Mouse (Mus musculus) hindbrain, embryonic 15.5 days (tissue): ENCODE measurements around the gene Tk2. TPM values are rescaled to one million over a fixed set of nuclear protein-coding genes. Genes with fewer than 3 reads are reported as not detected.

Source experiments
- ATAC-seq: fragments of 200-750 bp; cut with Nextera tagmentation; 2 replicates; pipeline ENCODE4 v1.8.0; 2017; ENCODE audit warnings: low read depth, moderate number of reproducible peaks, moderate TSS enrichment; ENCODE audit not compliant: low FRiP score
- H3K27ac ChIP-seq: fragments of 300-500 bp; sonication (generic); replicated peaks from 2 replicates; pipeline ENCODE4 v1.5.1; 2015; ENCODE audit warnings: mild to moderate bottlenecking, inconsistent platforms
- H3K27me3 ChIP-seq: fragments of 300-500 bp; sonication (generic); 2 replicates; pipeline ENCODE4 v1.6.1; 2015; ENCODE audit warnings: control low read depth, inconsistent platforms
- H3K36me3 ChIP-seq: fragments of 300-500 bp; sonication (generic); 2 replicates; pipeline ENCODE4 v1.6.1; 2015; ENCODE audit warnings: control low read depth, inconsistent platforms
- H3K4me1 ChIP-seq: fragments of 300-500 bp; sonication (generic); replicated peaks from 2 replicates; pipeline ENCODE4 v1.6.1; 2015; ENCODE audit warnings: control low read depth, inconsistent platforms
- H3K4me2 ChIP-seq: fragments of 300-500 bp; sonication (generic); 2 replicates; pipeline ENCODE4 v1.6.1; 2015; ENCODE audit warnings: moderate library complexity, mild to moderate bottlenecking, inconsistent platforms
- H3K4me3 ChIP-seq: fragments of 300-500 bp; sonication (generic); 2 replicates; pipeline ENCODE4 v1.5.1; 2015; ENCODE audit warnings: mild to moderate bottlenecking, inconsistent platforms
- H3K9ac ChIP-seq: fragments of 300-500 bp; sonication (generic); 2 replicates; pipeline ENCODE4 v1.6.1; 2015; ENCODE audit warnings: inconsistent platforms
- H3K9me3 ChIP-seq: fragments of 300-500 bp; sonication (generic); 2 replicates; pipeline ENCODE4 v1.6.1; 2016; ENCODE audit warnings: control low read depth, inconsistent platforms
- WGBS: fragments of 180-500 bp; shearing (Covaris S2); methylation state at CpG from one replicate; pipeline ENCODE4 v1.1.7; 2015; 5-methylcytosine and 5-hydroxymethylcytosine counted together
- polyA plus RNA-seq: library from polyadenylated mRNA; unstranded; fragments of >200 nt; fragmentation: Nextera tagmentation; extraction: Ambion mirVana; gene quantifications from 2 replicates; pipeline ENCODE4 v1.2.1, GENCODE M21; 2015

The Tk2 gene
- polyA plus RNA-seq, 1 experiment from 2014 or later, result 48.2 TPM

- no peak overlapping the region for H3K9ac ChIP-seq
- H3K4me1 ChIP-seq, result no peaks in the 10 kb centered on the region
- 38% methylated on average over 3 of the region's 3 CpGs for WGBS
- ATAC-seq, result peak; percentile 69; the same call in 1 of the 2 replicates
- no peaks in the 10 kb centered on the region for H3K27me3 ChIP-seq
- no peak overlapping the region for H3K4me3 ChIP-seq
- H3K36me3 ChIP-seq, result no peaks in the 10 kb centered on the region
- H3K4me2 ChIP-seq, result no peak overlapping the region
- no peak overlapping the region for H3K27ac ChIP-seq
- H3K9me3 ChIP-seq, result 0 out of 2 replicates have a peak, but pooled peaks cover 5% of the 10 kb centered on the region
These were observed 43.1 kb downstream of the Tk2 start for GRCm38 (mm10) chr8:104205292-104205691.

DNA sequence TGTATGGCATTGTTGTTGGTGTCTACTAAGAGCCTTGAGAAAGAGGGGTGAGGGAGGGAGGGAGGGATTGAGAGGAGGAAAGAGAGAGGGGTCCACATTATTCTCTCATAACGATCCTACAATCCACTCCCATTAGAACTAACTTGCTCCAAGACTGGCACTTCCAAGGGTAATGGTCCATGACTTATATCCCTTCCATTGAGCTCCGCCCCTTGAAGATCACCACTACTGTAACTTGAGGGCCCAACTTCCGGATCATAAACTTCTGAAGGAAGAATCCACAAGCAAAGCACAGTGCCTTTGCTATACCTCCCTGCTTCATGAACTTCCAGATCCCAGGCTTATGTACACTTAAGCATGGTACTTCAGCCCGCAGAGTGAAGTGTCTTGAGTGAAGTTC is 46.0 kb downstream of the Tk2 start:
- Histone ChIP-seq H3K36me3 (no peaks in the 10 kb centered on the region), H3K4me2 (no peak overlapping the region), H3K4me1 (no peaks in the 10 kb centered on the region), H3K4me3 (no peak overlapping the region), H3K27me3 (no peaks in the 10 kb centered on the region), H3K9ac (no peak overlapping the region), H3K27ac (no peak overlapping the region), H3K9me3 (no peaks in the 10 kb centered on the region)
- no peak for ATAC-seq
- 89% methylated on average over 4 of the region's 4 CpGs for WGBS

GRCm38 (mm10) chr8:104201622-104202021 is 46.7 kb downstream of the Tk2 start:
- ATAC-seq, result no peak
- Histone ChIP-seq H3K27ac (no peak overlapping the region), H3K36me3 (no peaks in the 10 kb centered on the region), H3K9me3 (no peaks in the 10 kb centered on the region), H3K4me2 (no peak overlapping the region), H3K9ac (no peak overlapping the region), H3K27me3 (no peaks in the 10 kb centered on the region), H3K4me3 (no peak overlapping the region), H3K4me1 (no peaks in the 10 kb centered on the region)
- WGBS, result 84% methylated on average over 3 of the region's 3 CpGs

GRCm38 (mm10) chr8:104199802-104200201 is 48.6 kb downstream of the Tk2 start:
- Histone ChIP-seq H3K4me2 (no peak overlapping the region), H3K9me3 (no peaks in the 10 kb centered on the region), H3K4me3 (no peak overlapping the region), H3K36me3 (no peaks in the 10 kb centered on the region), H3K9ac (no peak overlapping the region), H3K27ac (no peak overlapping the region), H3K27me3 (no peaks in the 10 kb centered on the region), H3K4me1 (no peaks in the 10 kb centered on the region)
- WGBS, result 76% methylated on average over 5 of the region's 5 CpGs
- ATAC-seq, result no peak

DNA sequence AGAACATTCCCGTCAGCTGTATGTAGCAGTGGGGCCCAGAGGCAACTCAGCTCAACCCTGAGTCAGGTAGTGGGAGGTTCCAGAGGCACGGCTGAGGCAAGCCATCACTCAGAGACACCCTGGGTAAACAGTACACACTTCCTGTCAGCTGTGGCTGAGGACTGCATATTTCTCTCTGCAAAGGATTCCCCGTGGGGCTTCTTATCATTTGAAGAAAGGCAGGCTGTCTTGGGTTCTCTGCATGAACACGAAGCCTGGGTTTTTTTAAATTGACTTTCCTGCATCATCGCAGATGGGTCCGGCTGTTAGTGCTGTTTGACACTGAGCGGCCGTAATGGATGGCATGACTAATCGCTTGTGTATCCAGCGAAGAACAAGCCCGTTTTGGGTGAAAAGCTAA is 56.9 kb downstream of the Tk2 start:
- no peak overlapping the region for H3K4me3 ChIP-seq
- H3K9me3 ChIP-seq, result no peaks in the 10 kb centered on the region
- H3K4me2 ChIP-seq, result no peak overlapping the region
- no peak overlapping the region for H3K9ac ChIP-seq
- peak; percentile 79 for ATAC-seq
- H3K36me3 ChIP-seq, result no peaks in the 10 kb centered on the region
- H3K27ac ChIP-seq, result 0 out of 2 replicates have a peak overlapping the region, but pooled peaks have one; percentile 23
- no peaks in the 10 kb centered on the region for H3K27me3 ChIP-seq
- peaks cover 3% of the 10 kb centered on the region; the same call in 1 of the 2 replicates for H3K4me1 ChIP-seq
- 16% methylated on average over 11 of the region's 11 CpGs for WGBS

DNA sequence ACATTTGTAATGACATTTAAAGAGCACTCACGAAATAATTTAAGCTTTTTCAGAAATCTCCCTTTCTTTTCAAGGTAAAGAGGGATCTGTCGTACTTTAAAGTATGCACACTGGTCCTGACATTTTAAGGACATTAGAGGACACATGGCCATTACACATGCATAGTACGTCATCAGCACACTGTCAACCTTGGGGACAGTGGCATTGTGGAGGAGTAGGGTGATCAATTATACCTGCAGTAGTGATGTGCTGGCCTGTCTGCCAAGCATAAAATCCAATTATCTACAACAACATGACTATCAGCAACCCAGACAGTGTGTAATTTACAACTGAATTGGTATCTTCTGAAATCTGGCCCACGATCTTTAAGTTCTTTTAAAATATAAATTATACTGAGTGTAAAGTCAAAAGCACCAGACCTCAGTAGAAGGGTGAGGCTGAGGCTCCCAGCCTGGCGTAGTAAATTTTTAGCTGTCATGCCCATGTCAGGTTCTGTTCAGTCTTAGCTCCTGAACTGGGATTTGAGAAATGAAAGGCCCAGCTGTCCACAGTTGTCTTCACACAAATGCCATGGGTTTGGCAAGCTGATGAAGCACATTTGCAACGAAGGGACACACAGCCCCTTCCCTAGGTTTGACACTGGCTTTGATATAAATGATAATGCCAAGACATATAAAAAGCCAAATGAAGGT is 57.4 kb downstream of the Tk2 start:
- Histone ChIP-seq H3K27ac (0 out of 2 replicates have a peak overlapping the region, but pooled peaks have one; percentile 23), H3K36me3 (no peaks in the 10 kb centered on the region), H3K27me3 (no peaks in the 10 kb centered on the region), H3K9me3 (no peaks in the 10 kb centered on the region), H3K4me3 (no peak overlapping the region), H3K4me2 (no peak overlapping the region), H3K4me1 (peaks cover 3% of the 10 kb centered on the region; the same call in 1 of the 2 replicates), H3K9ac (no peak overlapping the region)
- WGBS, result 51% methylated on average over 6 of the region's 6 CpGs
- ATAC-seq, result 0 out of 2 replicates have a peak, but pooled peaks have one; percentile 15

DNA sequence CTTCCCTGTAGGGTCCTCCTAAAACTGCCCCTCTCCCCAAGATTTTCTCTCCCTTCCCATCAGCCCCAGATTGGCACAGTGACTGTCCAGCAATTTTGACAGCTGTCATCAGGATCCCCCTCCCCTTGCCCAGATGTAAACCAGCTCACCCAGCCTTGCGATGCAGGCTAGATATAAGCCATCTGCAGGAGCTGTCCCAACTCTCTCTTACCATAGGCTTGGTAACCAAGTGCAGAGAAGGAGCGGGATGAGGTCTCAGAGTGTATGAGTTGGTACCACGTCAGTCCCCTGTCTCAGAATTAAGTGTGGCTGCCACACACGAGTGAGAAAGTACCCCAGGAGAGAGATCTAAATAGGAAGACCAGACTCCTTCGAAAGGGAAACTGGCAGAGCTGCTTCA is 59.9 kb downstream of the Tk2 start:
- WGBS, result 73% methylated on average over 5 of the region's 5 CpGs
- Histone ChIP-seq H3K27ac (no peak overlapping the region), H3K4me1 (peaks cover 3% of the 10 kb centered on the region; the same call in 1 of the 2 replicates), H3K27me3 (no peaks in the 10 kb centered on the region), H3K4me2 (no peak overlapping the region), H3K9me3 (no peaks in the 10 kb centered on the region), H3K36me3 (no peaks in the 10 kb centered on the region), H3K4me3 (no peak overlapping the region), H3K9ac (no peak overlapping the region)
- no peak for ATAC-seq

DNA sequence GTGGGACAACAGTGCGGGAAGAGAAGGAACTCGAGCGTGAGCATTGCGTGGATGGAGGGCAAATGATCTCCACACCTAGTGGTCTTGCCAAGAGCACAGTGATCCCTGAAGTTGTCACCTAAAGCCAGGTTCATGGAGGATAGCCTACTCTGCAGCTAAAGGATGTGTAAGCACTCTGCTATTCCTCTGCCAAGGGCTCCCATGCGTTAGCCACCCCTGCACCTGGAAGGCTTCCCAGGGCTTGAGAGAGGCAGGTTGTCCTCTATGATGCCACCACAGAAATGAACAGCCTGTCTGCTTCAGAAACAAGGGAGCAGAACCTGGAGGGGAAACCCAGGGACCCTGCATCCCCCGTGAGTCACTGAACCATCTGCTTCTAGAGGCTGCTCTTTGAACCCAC is 60.7 kb downstream of the Tk2 start:
- no peaks in the 10 kb centered on the region for H3K36me3 ChIP-seq
- H3K9me3 ChIP-seq, result no peaks in the 10 kb centered on the region
- no peak overlapping the region for H3K4me2 ChIP-seq
- no peaks in the 10 kb centered on the region for H3K27me3 ChIP-seq
- H3K27ac ChIP-seq, result no peak overlapping the region
- 85% methylated on average over 6 of the region's 6 CpGs for WGBS
- H3K9ac ChIP-seq, result no peak overlapping the region
- ATAC-seq, result no peak
- H3K4me3 ChIP-seq, result no peak overlapping the region
- H3K4me1 ChIP-seq, result peaks cover 3% of the 10 kb centered on the region; the same call in 1 of the 2 replicates

- Histone ChIP-seq H3K27ac (no peak overlapping the region), H3K9ac (no peak overlapping the region), H3K4me2 (no peak overlapping the region), H3K4me1 (peaks cover 3% of the 10 kb centered on the region; the same call in 1 of the 2 replicates), H3K27me3 (no peaks in the 10 kb centered on the region), H3K36me3 (no peaks in the 10 kb centered on the region), H3K9me3 (no peaks in the 10 kb centered on the region), H3K4me3 (no peak overlapping the region)
- ATAC-seq, result no peak
- WGBS, result 92% methylated on average over 4 of the region's 4 CpGs
These were observed 61.5 kb downstream of the Tk2 start for GRCm38 (mm10) chr8:104186827-104187226.

DNA sequence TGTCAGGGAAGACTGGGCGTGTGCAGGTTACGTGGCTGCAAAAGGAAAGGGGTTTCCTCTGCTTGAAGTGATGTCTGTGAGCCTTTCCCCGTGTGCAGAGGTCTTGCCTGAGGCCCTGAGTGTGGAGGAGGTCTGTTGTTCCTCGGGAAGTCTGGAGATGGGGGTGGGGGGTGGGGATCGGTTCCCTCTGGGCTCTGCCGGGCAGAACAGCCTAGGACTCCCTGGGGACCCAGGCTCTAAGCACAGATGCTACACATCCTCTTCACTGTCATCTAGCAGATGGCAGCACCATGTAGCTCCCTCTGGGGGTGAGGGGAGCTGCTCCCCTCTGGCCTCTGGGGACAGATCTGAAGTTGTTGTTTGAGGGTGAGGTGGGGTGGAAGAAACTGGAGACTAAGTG is 63.5 kb downstream of the Tk2 start:
- Histone ChIP-seq H3K4me2 (no peak overlapping the region), H3K27me3 (no peaks in the 10 kb centered on the region), H3K4me3 (no peak overlapping the region), H3K27ac (no peak overlapping the region), H3K36me3 (no peaks in the 10 kb centered on the region), H3K9me3 (no peaks in the 10 kb centered on the region), H3K9ac (no peak overlapping the region), H3K4me1 (no peaks in the 10 kb centered on the region)
- no peak for ATAC-seq
- 24% methylated on average over 6 of the region's 6 CpGs for WGBS

DNA sequence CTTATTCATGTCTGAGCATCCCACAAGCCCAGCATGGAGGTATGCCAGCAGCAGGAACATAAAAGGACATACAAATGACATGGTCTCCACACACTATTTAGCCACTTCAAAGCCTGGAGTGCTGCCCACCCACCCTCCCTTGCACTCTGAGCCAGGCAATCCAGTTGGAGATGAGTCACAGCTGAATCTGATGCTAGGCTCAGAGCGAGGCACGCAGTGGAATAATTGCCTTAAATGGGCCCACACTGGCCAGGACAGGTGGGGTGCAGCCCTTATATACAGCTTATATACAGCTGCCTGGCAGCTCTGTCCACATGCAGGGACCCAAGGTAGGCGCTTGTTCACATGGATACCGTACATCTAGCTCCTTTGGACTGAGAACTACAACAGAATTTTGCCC is 71.3 kb downstream of the Tk2 start:
- no peak for ATAC-seq
- peaks cover 8% of the 10 kb centered on the region; the same call in 1 of the 2 replicates for H3K27me3 ChIP-seq
- WGBS, result 83% methylated on average over 4 of the region's 4 CpGs
- no peak overlapping the region for H3K27ac ChIP-seq
- H3K4me1 ChIP-seq, result no peaks in the 10 kb centered on the region; the same call in 1 of the 2 replicates
- no peaks in the 10 kb centered on the region for H3K9me3 ChIP-seq
- H3K4me3 ChIP-seq, result no peak overlapping the region
- no peaks in the 10 kb centered on the region for H3K36me3 ChIP-seq
- no peak overlapping the region for H3K4me2 ChIP-seq
- H3K9ac ChIP-seq, result no peak overlapping the region
